Comparison of ENCODE assay signal across 15 mouse cellular contexts in genomic region chr3:54647583-54647982, GRCm38 (mm10). TPM values are rescaled to one million over a fixed set of nuclear protein-coding genes. Genes with fewer than 3 reads are reported as not detected.
DNase-seq lines count a peak whose midpoint lies in the region; ATAC-seq lines count a peak whose summit lies in the region.
"Had no signal": no experiment of that assay in that cellular context is flagged by ENCODE, and none has a peak within 500 bp of the region (broad histone marks: within the 10 kb centered on the region; RNA-seq: fewer than 3 reads in every experiment).

No protein-coding gene starts in this region.

- no peak overlapping the region for H3K4me3 ChIP-seq in heart, embryonic 10.5 days
- H3K4me3 ChIP-seq in embryonic facial prominence, embryonic 15.5 days (replicated peaks) = no peak overlapping the region
- H3K4me3 ChIP-seq: liver, embryonic 12.5 days; lung, embryonic 15.5 days; midbrain, embryonic 15.5 days had no signal

- ATAC-seq in embryonic facial prominence, embryonic 15.5 days (ENCODE audit: insufficient number of reproducible peaks, low FRiP score, low TSS enrichment, low read depth) = peak; percentile 77; the same call in 1 of the 2 replicates
- ATAC-seq: CD4-positive, CD25-positive, alpha-beta regulatory T cell, adult 4 months; inflammation-experienced regulatory T-cells, adult 6 months; liver, embryonic 12.5 days; midbrain, embryonic 15.5 days had no signal

- peak; percentile 22 to 46 for DNase-seq in heart, adult 18-20 months
- DNase-seq in heart, embryonic 10.5 days (ENCODE audit: low spot score) = no peak
- DNase-seq in NIH3T3 (ENCODE audit: low read depth) = peak; percentile 75
- DNase-seq in heart, postnatal 36 days = peak; percentile 16 to 34
- DNase-seq in cerebellum, adult 18-20 months = no peak
- no peak for DNase-seq in thymus, postnatal 25 days
- DNase-seq: adrenal gland, postnatal 14 days; cerebellum, adult 9-10 months; kidney, postnatal 36 days had no signal

- H3K4me1 ChIP-seq in heart, embryonic 10.5 days = no peaks in the 10 kb centered on the region
- H3K4me1 ChIP-seq in embryonic facial prominence, embryonic 15.5 days = peaks cover 27% of the 10 kb centered on the region
- H3K4me1 ChIP-seq: liver, embryonic 12.5 days; lung, embryonic 15.5 days; midbrain, embryonic 15.5 days had no signal

- intact Hi-C loops in heart, postnatal 36 days (cut with DNase I) = no loop called here

- no peaks in the 10 kb centered on the region for H3K9me3 ChIP-seq in heart, embryonic 10.5 days
- H3K9me3 ChIP-seq in embryonic facial prominence, embryonic 15.5 days (replicated peaks) = no peaks in the 10 kb centered on the region
- H3K9me3 ChIP-seq: liver, embryonic 12.5 days; lung, embryonic 15.5 days; midbrain, embryonic 15.5 days had no signal

- H3K27ac ChIP-seq in heart, embryonic 10.5 days = no peak overlapping the region
- H3K27ac ChIP-seq in embryonic facial prominence, embryonic 15.5 days (replicated peaks) = peak overlapping the region; percentile 76
- H3K27ac ChIP-seq: liver, embryonic 12.5 days; lung, embryonic 15.5 days; midbrain, embryonic 15.5 days had no signal

- no peak overlapping the region for H3K4me2 ChIP-seq in embryonic facial prominence, embryonic 15.5 days (replicated peaks)
- H3K4me2 ChIP-seq: liver, embryonic 12.5 days; lung, embryonic 15.5 days; midbrain, embryonic 15.5 days had no signal

- no peaks in the 10 kb centered on the region for H3K27me3 ChIP-seq in heart, embryonic 10.5 days (ENCODE audit: insufficient read depth, poor library complexity, severe bottlenecking)
- no peaks in the 10 kb centered on the region for H3K27me3 ChIP-seq in embryonic facial prominence, embryonic 15.5 days
- H3K27me3 ChIP-seq: liver, embryonic 12.5 days; lung, embryonic 15.5 days; midbrain, embryonic 15.5 days had no signal

- no peak overlapping the region for H3K9ac ChIP-seq in embryonic facial prominence, embryonic 15.5 days
- H3K9ac ChIP-seq: liver, embryonic 12.5 days; lung, embryonic 15.5 days; midbrain, embryonic 15.5 days had no signal

- WGBS in heart, embryonic 10.5 days = 71% methylated on average over 2 of the region's 2 CpGs
- WGBS in embryonic facial prominence, embryonic 15.5 days = 26% methylated on average over 2 of the region's 2 CpGs

- no peaks in the 10 kb centered on the region for H3K36me3 ChIP-seq in heart, embryonic 10.5 days
- H3K36me3 ChIP-seq in embryonic facial prominence, embryonic 15.5 days = no peaks in the 10 kb centered on the region
- H3K36me3 ChIP-seq: liver, embryonic 12.5 days; lung, embryonic 15.5 days; midbrain, embryonic 15.5 days had no signal

RNA-seq across cellular contexts. Expression of gene Supt20, which starts 45.0 kb away (rescaled TPM):
- 10 to 100 TPM; 16.7 to 19.3 TPM for total RNA-seq in heart, adult 18-20 months (2021)
- polyA plus RNA-seq in heart, embryonic 10.5 days (2016; fragmentation: Nextera tagmentation; extraction: Ambion mirVana) = 77.3 and 91.8 TPM in 2 replicates
- polyA plus RNA-seq in embryonic facial prominence, embryonic 15.5 days (2015; fragmentation: Nextera tagmentation; extraction: Ambion mirVana) = 94.0 and 107 TPM in 2 replicates
- 10 to 100 TPM; 19.9 to 20.6 TPM for total RNA-seq in heart, postnatal 36 days (2021)

Comparison
In these comparisons a context has a peak if more than half of its experiments do, and no peak if none do; other contexts are left out.
1. DNase-seq: peak in heart, adult 18-20 months (2 of 2), NIH3T3 (single experiment) and heart, postnatal 36 days (2 of 2); none in heart, embryonic 10.5 days (single experiment), cerebellum, adult 18-20 months (0 of 2) and thymus, postnatal 25 days (single experiment).